Mouse (Mus musculus) right cerebral cortex, postnatal 4 days (tissue): ENCODE measurements at regions not wholly inside any gene's neighbourhood (a gene's known extent, or its start where the extent isn't known, plus 50 kb on each side); places are given as distances from the start of the nearest gene placed in this dataset.
A peak's percentile ranks its signal among the peaks of the same experiment; 100 is the strongest.

ENCODE experiments used
- DNase-seq: peaks from one replicate; pipeline ENCODE4 v3.0.0-alpha.2; 2022

DNA sequence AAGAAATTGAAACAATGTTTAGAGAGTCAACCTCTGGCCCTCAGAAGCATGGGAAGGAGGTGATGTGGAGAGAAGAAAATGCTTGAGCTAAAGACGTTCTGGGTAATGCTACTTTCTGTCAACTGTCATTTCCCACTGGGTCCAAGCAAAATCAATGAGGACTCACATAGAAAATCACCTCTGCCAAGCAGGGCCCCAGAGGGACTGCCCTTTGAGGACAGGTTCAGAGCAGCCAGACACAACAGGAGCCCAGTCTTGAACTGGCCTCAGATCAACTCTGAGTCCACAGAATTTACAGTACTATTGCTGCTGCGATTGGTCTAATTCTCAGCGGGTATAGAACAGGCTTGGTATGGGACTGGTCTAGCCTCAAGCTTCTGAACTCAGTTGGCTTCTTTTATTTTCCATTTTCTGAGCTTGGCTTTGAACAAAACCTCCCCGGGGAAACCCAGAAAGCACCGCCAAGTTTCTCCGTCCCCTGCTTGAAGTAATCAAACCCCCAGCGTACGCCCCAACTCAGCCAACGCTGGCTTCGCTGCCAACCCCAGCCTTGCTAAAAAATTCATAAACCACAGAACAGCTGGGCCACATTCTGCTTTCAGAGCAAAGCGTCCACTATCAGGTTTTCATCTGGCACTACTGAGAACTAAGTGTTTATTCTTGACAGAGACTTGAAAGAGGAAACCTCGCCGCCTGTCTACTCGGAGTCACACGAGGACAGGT, 322.8 kb upstream of the Spred2 start:
- DNase-seq, result peak; percentile 11

DNA sequence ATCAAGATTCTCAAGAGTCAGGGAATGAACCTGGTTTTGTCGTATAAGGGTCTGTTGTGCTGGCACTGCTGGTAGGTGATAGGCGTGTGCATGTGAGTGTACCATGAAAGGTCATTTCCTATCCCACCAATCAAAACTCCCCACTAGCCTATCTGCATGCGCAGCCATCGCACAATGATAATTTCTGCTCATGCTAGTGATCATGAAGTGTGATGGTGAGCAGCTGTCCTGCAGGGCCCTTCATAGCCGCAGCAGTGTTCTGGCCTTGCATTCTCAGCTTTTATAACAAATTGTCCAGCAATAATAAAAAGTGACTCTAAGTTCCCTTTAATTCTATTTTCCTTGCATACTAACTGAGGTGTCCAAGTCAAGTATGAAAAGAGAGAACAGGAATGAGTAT, 321.7 kb upstream of the Spred2 start:
- DNase-seq, result no peak

DNA sequence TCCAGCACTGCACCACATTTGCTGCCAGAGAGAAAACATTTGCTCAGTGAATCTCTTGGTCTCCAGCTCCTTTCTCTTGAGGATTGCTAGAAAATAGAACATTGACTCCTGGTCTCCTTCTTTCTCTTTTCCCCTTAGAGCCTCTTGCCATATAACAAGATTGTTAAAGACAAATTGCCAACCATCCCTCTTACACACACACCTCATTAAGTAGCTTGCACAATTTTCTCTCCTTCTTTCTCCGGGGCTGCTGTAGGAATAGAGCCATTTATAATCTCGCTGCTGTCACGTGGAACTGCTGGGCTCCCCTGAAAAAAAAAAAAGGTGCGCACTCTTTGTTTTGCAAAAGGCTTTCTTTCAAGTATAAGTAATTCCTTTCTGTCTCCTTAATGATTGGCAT, 318.6 kb upstream of the Spred2 start:
- no peak for DNase-seq

DNA sequence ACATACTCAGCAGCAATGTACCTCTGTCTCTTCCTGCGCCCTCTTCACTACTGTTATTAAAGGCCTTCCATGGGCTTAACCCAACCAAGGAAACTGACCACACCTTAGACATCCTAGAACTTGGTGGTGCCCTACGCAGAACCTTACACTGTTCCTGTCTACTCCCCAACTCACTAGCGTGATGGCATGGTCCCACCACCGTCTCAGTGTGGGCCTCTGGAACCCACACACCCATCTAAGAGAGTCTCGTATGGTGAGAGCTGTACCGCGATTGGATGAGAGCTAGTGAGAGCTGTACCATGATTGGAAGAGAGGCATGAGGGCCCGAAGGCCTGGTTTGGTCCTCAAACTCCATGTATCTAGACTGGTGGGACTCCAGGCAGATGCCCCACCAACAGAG, 317.2 kb upstream of the Spred2 start:
- DNase-seq, result no peak

DNA sequence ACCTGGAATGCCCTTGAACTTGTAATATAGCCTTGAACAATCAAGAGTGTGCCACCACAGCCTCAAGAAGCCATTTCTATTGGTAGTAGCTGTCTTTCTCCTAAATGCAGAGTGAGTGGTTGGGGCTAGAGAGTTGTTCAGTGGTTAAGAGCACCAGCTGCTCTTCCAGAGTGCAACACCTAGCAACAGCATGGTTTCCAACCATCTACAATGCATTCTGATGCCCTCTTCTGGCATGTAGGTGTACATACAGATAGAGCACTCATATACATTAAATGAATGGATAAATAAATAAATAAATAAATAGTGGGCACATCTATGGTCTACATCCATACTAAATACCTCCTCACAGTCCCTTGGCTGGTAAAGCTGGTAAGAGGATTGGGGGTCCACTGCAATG, 316.2 kb upstream of the Spred2 start:
- DNase-seq, result no peak

DNA sequence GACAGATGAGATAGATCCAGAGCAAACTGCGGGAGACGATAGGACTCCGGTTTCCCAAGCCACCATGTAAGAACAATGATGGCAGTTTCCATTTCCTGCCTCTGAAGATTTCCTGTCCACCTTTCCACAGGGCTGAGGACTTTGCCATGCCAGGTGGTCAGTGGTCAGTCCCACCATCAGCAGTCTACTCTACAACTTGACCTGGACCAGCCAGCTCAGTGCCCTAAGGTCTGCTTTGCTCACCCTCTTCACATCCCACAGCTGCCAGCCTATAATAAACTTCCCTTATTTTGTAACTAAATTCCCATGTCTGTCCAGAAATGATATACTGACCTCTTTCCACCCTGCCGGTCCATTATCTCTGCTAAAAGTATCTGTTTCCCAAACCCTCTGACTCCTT, 315.7 kb upstream of the Spred2 start:
- DNase-seq, result no peak

DNA sequence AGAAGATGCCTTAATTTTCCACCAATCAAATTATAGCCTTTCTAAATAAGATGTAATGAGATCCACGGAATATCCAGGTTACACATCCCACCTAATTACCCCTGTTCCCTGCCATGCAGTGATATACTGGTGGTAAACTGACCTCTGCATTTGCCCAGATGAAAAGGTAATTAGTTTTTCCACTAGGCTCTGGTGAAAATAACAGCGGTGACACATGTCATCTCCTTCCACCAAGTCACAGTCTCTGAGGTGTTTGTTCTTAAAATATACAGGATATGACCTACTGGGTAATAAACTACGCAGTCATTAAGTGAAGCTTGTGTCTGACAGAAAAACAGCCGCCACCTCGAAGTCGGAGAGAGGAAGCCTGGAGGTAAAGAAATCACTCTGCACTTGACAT, 313.6 kb upstream of the Spred2 start:
- no peak for DNase-seq

DNA sequence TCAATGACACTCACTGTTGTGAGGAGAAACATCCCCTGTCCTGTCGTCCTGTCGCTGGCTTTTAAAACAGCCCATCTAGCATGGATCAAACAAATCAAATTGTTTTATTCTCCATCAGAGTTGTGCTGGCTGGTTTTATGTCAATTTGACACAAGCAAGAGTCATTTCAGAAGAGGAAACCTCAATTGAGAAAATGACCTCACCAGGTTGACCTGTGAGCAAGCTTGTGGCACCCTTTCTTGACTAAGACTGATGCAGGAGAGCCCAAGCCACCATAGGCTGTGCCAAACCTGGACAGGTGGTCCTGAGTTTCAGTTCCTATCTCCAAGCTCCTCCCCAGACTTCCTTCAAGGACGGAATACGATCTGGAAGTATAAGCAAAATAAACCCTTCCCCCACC, 313.0 kb upstream of the Spred2 start:
- no peak for DNase-seq

DNA sequence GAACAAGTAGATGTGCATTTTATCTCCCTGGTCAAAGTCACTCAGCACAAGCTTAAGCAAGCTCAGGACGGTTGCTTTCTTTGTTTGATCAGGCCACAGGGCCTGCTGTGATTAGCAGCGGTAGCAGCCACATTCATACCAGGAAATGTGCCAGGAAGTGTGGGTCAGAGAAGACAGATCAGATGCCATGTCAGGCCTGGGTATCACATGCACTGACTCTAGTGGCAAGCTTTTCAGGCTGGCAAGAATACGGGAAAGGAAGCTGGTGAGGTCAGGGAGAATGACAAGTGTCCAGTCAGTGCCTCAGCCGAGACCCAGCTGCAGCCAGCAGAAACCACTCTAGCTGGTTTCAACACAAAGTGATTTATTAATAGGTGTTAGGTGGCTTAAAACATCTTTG, 307.7 kb upstream of the Spred2 start:
- no peak for DNase-seq

DNA sequence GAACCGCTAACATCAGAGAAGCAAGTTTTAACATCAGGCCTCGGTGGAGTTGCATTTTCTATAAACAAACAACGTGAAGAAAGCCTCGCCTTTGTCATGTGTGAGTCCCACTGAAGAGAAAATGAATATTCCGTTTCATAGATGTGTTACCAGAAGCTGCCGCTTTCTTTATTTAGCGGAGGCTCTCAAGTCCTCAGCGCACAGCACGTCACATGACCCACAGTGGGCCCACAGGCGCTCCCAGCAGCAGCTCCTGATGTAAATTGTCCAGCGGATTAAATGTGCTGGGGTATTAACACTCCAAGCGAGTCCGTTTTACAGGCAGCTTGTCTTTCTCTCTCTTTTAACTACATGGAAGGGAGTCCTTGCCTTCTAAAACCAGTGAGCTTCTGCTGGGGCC, 304.7 kb upstream of the Spred2 start:
- DNase-seq, result no peak

DNA sequence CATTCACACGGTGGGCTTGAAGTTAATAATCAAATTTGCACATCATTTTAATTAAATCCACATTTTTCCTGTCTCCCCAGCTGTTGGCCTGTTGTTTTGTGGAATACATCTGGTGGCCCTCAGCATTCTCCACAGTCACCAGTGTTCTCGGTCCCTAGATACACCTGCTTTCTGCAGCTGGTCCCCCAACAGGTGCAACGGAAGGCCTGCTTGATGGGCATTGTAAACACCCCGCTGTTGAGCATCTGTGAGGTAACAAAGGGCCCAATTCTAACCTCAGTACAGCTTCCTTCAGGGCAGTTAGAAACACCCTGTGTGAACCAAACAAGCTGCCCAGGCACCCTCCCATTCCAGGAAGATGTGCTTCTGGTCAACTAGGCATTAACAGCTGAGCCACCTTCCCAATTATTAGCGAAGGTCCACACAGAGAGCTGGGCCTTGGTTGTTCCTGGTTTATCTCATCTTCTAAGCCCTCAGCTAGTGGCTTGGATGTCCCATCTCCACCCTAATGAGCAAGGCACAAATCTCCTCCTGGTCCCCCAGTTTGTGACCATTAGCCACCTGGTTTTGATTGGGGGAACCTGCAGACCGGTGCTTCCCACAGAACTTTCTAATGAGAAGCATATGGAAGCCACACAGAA, 293.0 kb upstream of the Spred2 start:
- DNase-seq, result no peak

DNA sequence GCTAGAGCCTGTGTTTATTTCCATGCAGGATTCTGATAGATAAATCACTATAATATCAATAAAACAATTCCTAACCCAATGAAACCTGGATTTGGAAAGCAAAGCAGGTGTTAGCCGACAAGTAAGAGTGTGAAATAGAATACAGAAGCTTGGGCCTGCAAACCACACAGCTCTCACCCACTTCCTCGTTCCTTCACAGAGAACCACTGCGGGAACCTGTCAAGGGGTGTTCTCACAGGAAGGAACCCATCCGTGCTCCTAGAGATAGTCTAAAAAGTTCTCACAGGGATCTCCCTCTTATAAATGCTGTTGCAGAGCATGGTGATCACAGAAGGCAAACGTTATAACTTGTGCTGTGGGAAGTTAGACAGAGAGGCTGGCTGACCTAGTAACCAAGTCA, 291.7 kb upstream of the Spred2 start:
- no peak for DNase-seq

DNA sequence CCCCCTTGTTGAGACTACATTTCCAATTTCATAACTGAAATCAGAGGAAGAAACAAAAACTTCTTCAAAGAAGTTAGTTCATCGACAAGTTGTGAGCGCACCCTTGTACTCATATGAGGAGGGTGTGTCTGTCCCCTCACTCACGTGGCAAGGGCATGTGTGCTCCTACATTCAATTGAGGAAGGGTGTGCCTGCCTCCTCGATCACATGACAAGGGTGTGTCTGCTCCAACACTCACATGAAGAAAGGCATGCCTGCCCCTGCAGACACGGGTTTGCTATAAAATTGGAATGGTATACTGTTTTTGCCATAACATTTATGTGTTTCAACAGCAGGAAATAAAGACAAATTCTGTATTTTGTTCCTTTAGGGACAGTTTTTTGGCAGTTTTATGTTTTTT, 290.6 kb upstream of the Spred2 start:
- DNase-seq, result no peak

DNA sequence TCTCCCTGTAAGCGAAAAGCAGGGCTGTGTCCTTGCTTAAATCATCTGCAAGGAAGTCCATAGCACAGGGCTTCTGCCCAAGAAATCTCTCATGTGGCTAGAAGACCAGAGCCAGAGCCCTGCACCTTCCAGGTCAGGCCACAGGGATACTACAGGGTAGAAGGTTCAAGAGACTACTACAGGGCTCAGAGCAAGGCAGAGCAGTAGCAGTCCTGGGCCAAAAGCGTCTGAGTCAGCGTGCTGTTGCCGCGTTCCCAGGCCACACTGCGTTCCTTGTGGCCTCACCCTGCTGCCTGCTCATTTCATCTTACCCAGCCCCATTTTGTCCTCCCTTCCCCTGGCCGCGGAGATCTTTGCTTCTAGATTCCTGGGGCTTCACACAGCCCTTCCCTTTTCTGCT, 283.0 kb upstream of the Spred2 start:
- DNase-seq, result no peak

DNA sequence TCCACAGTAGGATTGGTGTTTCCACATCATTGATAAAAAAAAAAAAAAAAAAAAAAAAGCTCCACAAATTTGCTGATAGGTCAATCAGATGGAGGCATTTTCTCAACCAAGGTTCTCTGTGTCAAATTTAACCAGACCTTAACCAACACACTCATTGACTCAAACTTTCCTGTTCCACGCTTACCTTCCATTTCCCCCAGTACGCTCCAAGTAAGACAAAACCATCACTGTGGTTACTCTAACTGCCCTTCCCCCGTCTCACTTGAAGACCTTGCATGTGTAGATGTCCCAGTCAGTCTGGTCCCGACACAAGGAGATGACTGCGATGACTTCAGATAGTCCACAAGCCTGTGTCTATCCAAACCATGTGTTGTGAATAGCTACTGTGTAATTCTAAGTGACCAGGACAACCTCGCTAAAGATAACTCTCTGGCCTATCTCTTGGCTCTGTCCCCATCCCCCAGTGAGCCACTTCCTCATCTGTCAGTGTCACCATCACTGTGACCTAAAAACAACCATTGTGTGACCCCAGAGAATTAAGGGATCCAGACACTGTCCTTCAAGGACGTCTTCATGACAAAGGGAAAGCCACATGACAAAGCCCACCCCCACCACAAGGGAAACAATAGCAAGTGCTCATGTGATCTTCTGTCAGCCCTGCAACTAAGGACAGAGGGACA, 279.9 kb upstream of the Spred2 start:
- DNase-seq, result no peak

DNA sequence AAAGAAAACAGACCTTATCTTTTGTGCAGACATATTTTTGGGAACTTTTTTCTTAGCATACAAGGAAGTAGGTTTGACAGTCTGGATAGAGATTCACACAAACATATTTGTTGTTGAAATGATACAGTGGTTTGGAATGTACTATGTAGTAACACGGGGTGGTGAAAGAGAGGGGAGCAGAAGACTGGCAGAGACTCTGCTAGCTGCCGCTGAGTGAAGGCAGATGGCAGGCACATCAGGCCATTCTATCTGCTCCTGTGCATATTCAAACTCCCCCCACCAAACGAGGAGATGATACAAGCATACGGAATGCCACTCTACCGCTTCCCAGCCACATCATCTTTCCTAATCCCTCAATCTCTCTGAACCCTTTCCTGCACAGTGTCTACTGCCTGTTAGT, 279.1 kb upstream of the Spred2 start:
- no peak for DNase-seq

DNA sequence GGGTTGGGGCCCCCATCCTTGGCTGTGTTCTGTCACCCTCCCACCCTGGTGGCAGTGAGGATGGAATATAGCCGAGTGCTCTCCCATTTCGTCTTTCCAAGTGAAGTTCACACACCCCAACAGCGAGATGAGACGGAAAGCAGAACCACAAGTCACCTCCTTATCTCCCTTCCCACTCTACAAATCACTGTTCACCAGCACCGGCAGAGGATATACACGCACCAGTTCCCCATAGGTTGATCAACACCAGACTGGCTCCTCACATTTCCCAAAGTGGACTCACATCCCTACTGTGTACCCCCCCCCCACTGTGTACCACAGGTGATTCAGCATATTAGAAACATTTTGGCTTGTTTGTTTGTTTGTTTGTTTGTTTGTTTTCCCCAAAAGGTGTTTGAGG, 272.7 kb upstream of the Spred2 start:
- no peak for DNase-seq

DNA sequence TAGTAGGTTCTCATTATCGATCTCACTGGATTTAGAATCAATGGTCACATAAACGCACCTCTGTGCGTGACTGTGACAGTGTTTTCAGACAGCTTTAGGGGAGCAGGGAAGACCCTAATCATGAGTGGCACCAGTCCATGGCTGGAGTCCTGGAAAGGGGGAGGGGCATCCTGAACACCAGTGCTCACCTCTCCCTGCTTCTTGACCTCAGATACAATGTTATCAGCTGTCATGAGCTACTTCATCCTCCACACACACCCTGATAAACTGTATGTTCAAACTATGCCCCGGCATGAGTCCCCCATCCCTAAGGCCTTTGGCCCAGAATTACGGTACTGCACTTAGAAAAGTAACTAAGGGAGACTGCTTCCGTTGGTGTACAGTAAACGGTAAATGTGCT, 272.2 kb upstream of the Spred2 start:
- no peak for DNase-seq

DNA sequence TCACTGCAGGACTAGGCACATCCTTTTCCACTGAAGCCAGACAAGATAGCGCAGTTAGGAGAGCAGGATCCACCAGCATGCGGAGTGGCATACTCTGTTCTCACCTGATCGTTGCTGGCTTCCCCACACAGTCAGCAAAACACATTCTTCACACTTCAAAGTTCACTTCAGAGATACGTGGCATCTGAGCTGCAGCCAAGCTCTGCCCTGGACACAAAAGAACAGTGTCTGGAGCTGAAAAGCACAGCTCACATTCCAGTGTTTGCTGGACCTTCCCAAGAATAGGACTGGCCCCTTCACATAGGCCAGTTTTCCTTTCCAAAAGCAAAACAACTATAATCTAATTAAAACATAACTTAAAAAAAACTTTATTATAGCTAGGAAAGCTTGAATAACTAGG, 264.7 kb upstream of the Spred2 start:
- DNase-seq, result no peak

DNA sequence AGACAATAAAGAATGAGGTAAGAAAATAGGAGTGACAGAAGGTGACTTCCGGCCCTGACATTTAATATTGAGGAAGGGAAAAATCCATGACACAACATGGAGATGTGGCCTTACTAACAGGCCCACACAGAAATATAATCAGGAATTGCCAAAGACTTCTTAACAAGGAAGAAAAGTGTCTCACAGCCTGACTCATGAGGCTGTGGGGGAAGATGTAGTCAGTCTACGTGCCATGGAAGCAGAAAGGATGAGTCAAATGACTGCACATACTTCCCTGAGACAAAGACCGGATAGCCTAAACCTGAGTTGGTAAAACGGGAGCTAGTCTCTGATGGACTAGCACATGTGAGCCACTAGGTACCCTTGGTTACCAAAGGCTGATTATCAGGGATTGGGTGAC, 257.4 kb upstream of the Spred2 start:
- DNase-seq, result no peak

DNA sequence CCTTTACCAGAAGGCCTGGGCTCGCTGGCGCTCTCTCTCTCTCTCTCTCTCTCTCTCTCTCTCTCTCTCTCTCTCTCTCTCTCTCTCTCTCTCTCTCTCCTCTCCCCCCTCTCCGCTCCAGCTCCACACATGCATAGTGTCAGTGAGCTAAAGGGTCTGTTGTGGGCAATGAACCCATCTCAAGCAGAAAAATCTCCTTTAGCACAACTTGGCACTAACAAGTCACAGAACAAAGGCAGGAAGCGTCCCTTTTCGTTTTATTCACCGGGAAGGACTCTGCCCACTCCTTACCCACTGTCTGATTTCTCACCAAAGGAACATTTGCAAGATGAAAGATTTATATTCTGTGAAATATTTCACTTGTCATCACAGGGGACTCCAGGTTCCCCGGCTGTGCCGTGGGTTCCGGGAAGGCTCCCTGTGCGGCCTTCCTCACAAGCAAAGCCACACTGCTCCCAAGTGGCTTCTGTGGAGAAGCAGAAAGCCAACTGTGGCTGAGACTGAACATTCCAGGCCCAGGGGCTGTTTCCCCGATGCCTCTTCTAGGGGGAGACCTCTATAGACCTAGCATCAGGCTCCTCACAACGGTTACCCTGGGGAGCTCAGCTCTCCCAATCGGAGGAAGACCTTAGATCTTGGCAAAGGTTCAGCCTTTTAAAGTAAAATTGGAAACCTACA, 253.2 kb upstream of the Spred2 start:
- peak; percentile 36 for DNase-seq

DNA sequence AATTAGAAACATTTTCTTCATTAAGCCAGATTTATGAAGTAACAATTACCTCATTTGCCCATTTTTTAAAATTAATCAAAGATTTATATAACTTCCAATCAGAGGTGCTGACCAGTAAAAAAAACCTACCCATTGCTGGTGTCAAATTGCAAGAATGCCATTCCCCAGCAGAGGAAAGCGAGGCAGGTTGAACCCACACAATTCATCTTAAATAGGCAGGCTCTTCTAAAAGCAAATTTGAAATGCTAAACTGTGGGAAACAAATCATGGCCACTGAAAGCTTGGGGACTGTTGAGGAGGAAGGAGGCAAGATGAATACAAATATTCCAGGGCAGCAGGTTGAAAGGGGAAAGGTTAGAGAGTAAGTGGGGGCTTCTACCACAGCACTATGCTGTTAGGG, 251.2 kb upstream of the Spred2 start:
- DNase-seq, result no peak

DNA sequence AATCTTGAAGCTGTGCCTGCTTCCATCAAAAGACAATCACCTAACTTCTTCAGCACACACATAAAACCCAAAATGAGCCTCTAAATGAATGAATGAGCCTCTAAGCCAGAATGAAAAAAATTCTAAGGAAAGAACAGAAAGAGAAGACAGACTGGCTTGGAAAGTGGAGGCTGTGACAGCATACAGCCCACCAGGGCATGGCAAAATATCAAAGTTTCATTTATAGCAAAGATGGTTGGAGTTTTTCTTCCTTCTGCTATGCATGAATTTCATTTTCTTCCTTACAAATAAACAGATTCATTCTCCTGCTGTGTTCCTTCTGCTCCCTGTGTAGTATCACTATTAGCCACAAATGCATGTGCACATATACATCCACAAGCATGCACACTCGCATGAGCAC, 247.7 kb upstream of the Spred2 start:
- DNase-seq, result no peak

DNA sequence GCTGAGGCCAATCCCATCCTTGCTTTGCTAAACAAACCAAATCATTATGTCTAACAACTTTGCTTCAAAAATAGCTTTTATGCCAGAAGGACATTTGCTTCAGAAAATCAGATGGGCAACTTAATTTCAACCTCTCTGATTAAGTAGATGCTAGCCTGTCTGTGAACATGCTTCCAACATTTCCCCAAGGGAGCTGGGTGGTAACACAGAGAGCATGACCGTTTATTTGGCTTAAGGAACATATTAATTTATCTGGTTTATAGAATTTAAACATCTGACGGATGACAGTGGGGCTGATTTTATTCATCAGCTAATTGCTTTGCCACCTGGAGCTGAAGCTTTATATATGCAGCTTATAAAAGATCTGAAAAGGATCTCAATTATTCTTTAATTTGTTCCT, 245.1 kb upstream of the Spred2 start:
- no peak for DNase-seq
